Comparison of ENCODE assay signal across 8 mouse cellular contexts in the genomic region with DNA sequence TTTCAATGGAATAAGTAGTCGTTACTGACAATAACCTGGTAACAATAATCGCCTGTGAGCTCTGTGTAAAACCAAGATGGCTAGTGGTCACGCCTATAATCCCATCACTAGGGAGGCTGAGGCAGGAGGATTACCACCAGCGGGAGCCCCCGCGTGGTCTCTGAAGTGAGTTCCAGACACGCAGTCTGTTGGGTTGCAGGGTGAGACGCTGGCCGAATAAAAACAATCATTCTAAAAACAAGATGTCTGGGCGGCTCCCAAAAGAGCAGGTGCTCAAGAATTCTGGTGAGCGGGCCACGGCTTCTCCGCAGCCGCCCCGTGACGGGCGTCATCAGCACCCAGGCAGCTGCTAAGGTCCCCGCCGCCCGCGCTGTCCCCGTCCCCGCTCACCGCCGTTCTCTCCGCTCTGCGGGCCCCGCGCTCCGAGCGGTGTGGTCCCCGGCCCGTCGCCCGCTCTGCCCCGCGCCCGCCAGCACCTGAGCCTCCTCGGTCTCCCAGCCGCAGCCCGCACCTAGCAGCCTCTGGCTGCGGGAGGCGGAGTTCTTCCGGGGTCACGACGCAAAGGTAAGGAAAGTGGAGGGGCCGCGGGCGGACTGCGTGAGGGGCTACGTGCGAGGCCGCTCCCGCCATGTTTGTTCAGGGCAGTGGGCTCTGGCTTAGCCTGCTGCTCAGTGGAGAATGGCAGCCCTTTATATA. TPM values are rescaled to one million over a fixed set of nuclear protein-coding genes. Genes with fewer than 3 reads are reported as not detected.
DNase-seq lines count a peak whose midpoint lies in the region; ATAC-seq and TF ChIP-seq lines count a peak whose summit lies in the region.

A gene (minus strand): TSS at position 546 of the 696 bp plus-strand sequence.

- H3K27me3 ChIP-seq in heart, embryonic 10.5 days (ENCODE audit: insufficient read depth, poor library complexity, severe bottlenecking), result no peaks in the 10 kb centered on the region
- H3K27me3 ChIP-seq in kidney, embryonic 14.5 days (ENCODE audit: control insufficient read depth, insufficient read depth, low read length), result no peaks in the 10 kb centered on the region
- H3K27me3 ChIP-seq in limb, embryonic 14.5 days (ENCODE audit: control insufficient read depth, insufficient read depth, low read length), result no peaks in the 10 kb centered on the region
- H3K27me3 ChIP-seq in midbrain, embryonic 15.5 days (replicated peaks), result no peaks in the 10 kb centered on the region
- no peaks in the 10 kb centered on the region for H3K27me3 ChIP-seq in spleen, adult 2 months (ENCODE audit: control insufficient read depth, insufficient read depth, low read length)

- no peak for TF ChIP-seq POLR2A in bone marrow macrophage, adult 2 months (IDR thresholded peaks at IDR 0.05; ENCODE audit: borderline replicate concordance, low read depth, low read length)
- peak; percentile 75; the same call in 1 of the 2 replicates for TF ChIP-seq POLR2A in limb, embryonic 14.5 days (IDR thresholded peaks at IDR 0.05; ENCODE audit: borderline replicate concordance, extremely low read depth, insufficient read depth, insufficient read length)
- no peak; the same call in 1 of the 2 replicates for TF ChIP-seq POLR2A in spleen, adult 2 months (IDR thresholded peaks at IDR 0.05; ENCODE audit: low read depth, low read length)

- H3K4me2 ChIP-seq in kidney, embryonic 14.5 days (replicated peaks; ENCODE audit: low read depth, low read length), result peak within 1 kb of the TSS; percentile 64
- peak within 1 kb of the TSS; percentile 51 for H3K4me2 ChIP-seq in limb, embryonic 14.5 days (replicated peaks; ENCODE audit: low read depth, low read length, severe bottlenecking)
- H3K4me2 ChIP-seq in midbrain, embryonic 15.5 days, result peak within 1 kb of the TSS; percentile 46

- H3K36me3 ChIP-seq in heart, embryonic 10.5 days, result peaks cover 27% of the 10 kb centered on the region
- peaks cover 16% of the 10 kb centered on the region for H3K36me3 ChIP-seq in kidney, embryonic 14.5 days (ENCODE audit: control insufficient read depth, insufficient read depth, low read length)
- peaks cover 22% of the 10 kb centered on the region for H3K36me3 ChIP-seq in limb, embryonic 14.5 days (ENCODE audit: control insufficient read depth, insufficient read depth, low read length)
- peaks cover 13% of the 10 kb centered on the region; the same call in 1 of the 2 replicates for H3K36me3 ChIP-seq in midbrain, embryonic 15.5 days (replicated peaks)
- peaks cover 6% of the 10 kb centered on the region for H3K36me3 ChIP-seq in spleen, adult 2 months (ENCODE audit: control insufficient read depth, insufficient read depth, low read length)

- peak within 1 kb of the TSS; percentile 81 for H3K9ac ChIP-seq in kidney, embryonic 14.5 days (ENCODE audit: low read depth, low read length)
- H3K9ac ChIP-seq in limb, embryonic 14.5 days (ENCODE audit: low read depth, low read length, severe bottlenecking), result peak within 1 kb of the TSS; percentile 71
- H3K9ac ChIP-seq in midbrain, embryonic 15.5 days, result peak within 1 kb of the TSS; percentile 51

- peak; percentile 56; the same call in 1 of the 2 replicates for ATAC-seq in erythroblast, adult 5-6 weeks (replicated peaks; ENCODE audit: low FRiP score, poor library complexity, severe bottlenecking)
- peak; percentile 90 for ATAC-seq in kidney, embryonic 14.5 days (ENCODE audit: low FRiP score, low TSS enrichment)
- peak; percentile 91 for ATAC-seq in limb, embryonic 14.5 days (ENCODE audit: low FRiP score, low read depth)
- peak; percentile 96 for ATAC-seq in midbrain, embryonic 15.5 days (replicated peaks)

- no peaks in the 10 kb centered on the region for H3K9me3 ChIP-seq in heart, embryonic 10.5 days
- no peaks in the 10 kb centered on the region for H3K9me3 ChIP-seq in kidney, embryonic 14.5 days (ENCODE audit: control insufficient read depth, low read length)
- H3K9me3 ChIP-seq in limb, embryonic 14.5 days (ENCODE audit: control insufficient read depth, low read length), result no peaks in the 10 kb centered on the region
- H3K9me3 ChIP-seq in midbrain, embryonic 15.5 days, result no peaks in the 10 kb centered on the region

- peak within 1 kb of the TSS; percentile 91 for H3K4me3 ChIP-seq in bone marrow macrophage, adult 2 months (ENCODE audit: insufficient read depth, low read length)
- H3K4me3 ChIP-seq in heart, embryonic 10.5 days, result peak within 1 kb of the TSS; percentile 94
- peak within 1 kb of the TSS; percentile 93 for H3K4me3 ChIP-seq in kidney, embryonic 14.5 days (ENCODE audit: low read length)
- H3K4me3 ChIP-seq in limb, embryonic 14.5 days (replicated peaks; ENCODE audit: low read length), result peak within 1 kb of the TSS; percentile 88
- H3K4me3 ChIP-seq in midbrain, embryonic 15.5 days, result peak within 1 kb of the TSS; percentile 66
- peak within 1 kb of the TSS; percentile 90 for H3K4me3 ChIP-seq in spleen, adult 2 months (ENCODE audit: extremely low read depth, insufficient read depth, insufficient read length)

- H3K4me1 ChIP-seq in bone marrow macrophage, adult 2 months (ENCODE audit: control insufficient read depth, insufficient read depth, low read length), result peaks cover 2% of the 10 kb centered on the region; the same call in 1 of the 2 replicates
- peaks cover 20% of the 10 kb centered on the region for H3K4me1 ChIP-seq in heart, embryonic 10.5 days
- no peaks in the 10 kb centered on the region for H3K4me1 ChIP-seq in kidney, embryonic 14.5 days (ENCODE audit: control insufficient read depth, insufficient read depth, low read length)
- H3K4me1 ChIP-seq in limb, embryonic 14.5 days (ENCODE audit: control insufficient read depth, insufficient read depth, low read length), result peaks cover 3% of the 10 kb centered on the region; the same call in 1 of the 2 replicates
- H3K4me1 ChIP-seq in midbrain, embryonic 15.5 days, result peaks cover 5% of the 10 kb centered on the region
- H3K4me1 ChIP-seq in spleen, adult 2 months (ENCODE audit: control insufficient read depth, insufficient read depth, insufficient read length), result peaks cover 4% of the 10 kb centered on the region

- no peak for TF ChIP-seq CTCF in bone marrow macrophage, adult 2 months (IDR thresholded peaks at IDR 0.05; ENCODE audit: low read depth, low read length)
- no peak for TF ChIP-seq CTCF in spleen, adult 2 months (IDR thresholded peaks at IDR 0.05; ENCODE audit: extremely low read depth, insufficient read depth, insufficient read length, insufficient replicate concordance)

- WGBS in heart, embryonic 10.5 days, result 2% methylated on average over 54 of the region's 54 CpGs
- WGBS in kidney, embryonic 14.5 days, result 3% methylated on average over 52 of the region's 54 CpGs
- 3% methylated on average over 51 of the region's 54 CpGs for WGBS in limb, embryonic 14.5 days
- 3% methylated on average over 54 of the region's 54 CpGs for WGBS in midbrain, embryonic 15.5 days
- 2% methylated on average over 54 of the region's 54 CpGs for WGBS in spleen, adult 2 months

- 0 out of 2 replicates have a peak within 1 kb of the TSS, but pooled peaks have one; percentile 22 for H3K27ac ChIP-seq in bone marrow macrophage, adult 2 months (ENCODE audit: insufficient read depth, low read depth, low read length)
- peak within 1 kb of the TSS; percentile 93 for H3K27ac ChIP-seq in heart, embryonic 10.5 days
- H3K27ac ChIP-seq in kidney, embryonic 14.5 days (ENCODE audit: low read depth, low read length), result no peak within 1 kb of the TSS
- 0 out of 2 replicates have a peak within 1 kb of the TSS, but pooled peaks have one; percentile 33 for H3K27ac ChIP-seq in limb, embryonic 14.5 days (replicated peaks; ENCODE audit: low read depth, low read length)
- H3K27ac ChIP-seq in midbrain, embryonic 15.5 days, result peak within 1 kb of the TSS; percentile 76
- H3K27ac ChIP-seq in spleen, adult 2 months (ENCODE audit: insufficient read depth, low read length), result no peak within 1 kb of the TSS

- DNase-seq in A20 (ENCODE audit: low read depth, low spot score), result peak; percentile 91
- peak; percentile 92 for DNase-seq in heart, embryonic 10.5 days (ENCODE audit: low spot score)
- peak; percentile 69 for DNase-seq in limb, embryonic 14.5 days (ENCODE audit: low spot score)
- DNase-seq in spleen, adult 2 months (ENCODE audit: low read depth in 1 of 2, low spot score in 2 of 2), result peak in 1 of 2 experiments; percentile 76

RNA-seq across cellular contexts. Expression of the gene that starts here (rescaled TPM):
- 3.9 and 4.8 TPM in 2 replicates for polyA plus RNA-seq in bone marrow macrophage, adult 2 months (2012; ENCODE audit: insufficient read depth, insufficient read length, missing spikeins)
- 3.3 and 5.0 TPM in 2 replicates for total RNA-seq in erythroblast, adult 5-6 weeks (2015; ENCODE audit: low replicate concordance)
- 2.1 and 6.3 TPM in 2 replicates for total RNA-seq in erythroblast, adult 5-6 weeks (2017; ENCODE audit: low replicate concordance)
- polyA plus RNA-seq in heart, embryonic 10.5 days (2016; fragmentation: Nextera tagmentation; extraction: Ambion mirVana), result 14.5 and 18.4 TPM in 2 replicates
- polyA plus RNA-seq in kidney, embryonic 14.5 days (2014; fragmentation: Nextera tagmentation; extraction: Ambion mirVana), result 14.0 and 23.7 TPM in 2 replicates
- 19.8 and 23.4 TPM in 2 replicates for polyA plus RNA-seq in limb, embryonic 14.5 days (2012; rRNA removed)
- polyA plus RNA-seq in limb, embryonic 14.5 days (2014; fragmentation: Nextera tagmentation; extraction: Ambion mirVana), result 18.0 and 19.1 TPM in 2 replicates
- 19.1 and 21.7 TPM in 2 replicates for polyA plus RNA-seq in midbrain, embryonic 15.5 days (2015; fragmentation: Nextera tagmentation; extraction: Ambion mirVana)
- polyA plus RNA-seq in spleen, adult 2 months (2012; rRNA removed), result 4.6 and 8.8 TPM in 2 replicates

Comparison
In these comparisons a context has a peak if more than half of its experiments do, and no peak if none do; other contexts are left out.
1. H3K27ac ChIP-seq: peak in bone marrow macrophage, adult 2 months (single experiment), heart, embryonic 10.5 days (single experiment), limb, embryonic 14.5 days (single experiment) and midbrain, embryonic 15.5 days (single experiment); none in kidney, embryonic 14.5 days (single experiment) and spleen, adult 2 months (single experiment).
2. Peak in every context shown above with its lines, with median percentiles within 50 percentile points of each other: H3K4me3 ChIP-seq, ATAC-seq, H3K4me2 ChIP-seq and H3K9ac ChIP-seq.